Mouse (Mus musculus) ES-E14 (cell line): Measurements from ENCODE around the gene A830018L16Rik. TPM values are rescaled to one million over a fixed set of nuclear protein-coding genes. Genes with fewer than 3 reads are reported as not detected.

Source experiments
- DNase-seq: peaks from one replicate; pipeline ENCODE4 v3.0.0-alpha.2; 2013; ENCODE audit warnings: low read depth, low spot score
- H3K27ac ChIP-seq: 2 replicates; pipeline ENCODE4 v1.5.1; 2012; ENCODE audit warnings: low read depth, mild to moderate bottlenecking, low read length, moderate library complexity, mixed read lengths; ENCODE audit not compliant: poor library complexity, insufficient read depth, severe bottlenecking
- H3K36me3 ChIP-seq: 2 replicates; pipeline ENCODE4 v1.6.1; 2012; ENCODE audit warnings: mild to moderate bottlenecking, low read length, moderate library complexity, mixed read lengths; ENCODE audit not compliant: control insufficient read depth, poor library complexity, insufficient read depth, severe bottlenecking
- H3K4me1 ChIP-seq, 2 experiments: fragments of 150-350 bp in 1 of 2; sonication (generic) in 1 of 2; 2 replicates each; pipeline ENCODE4 v1.6.1; 2012; ENCODE audit warnings: low read length in 2 of 2, mild to moderate bottlenecking in 1 of 2, mixed read lengths in 1 of 2; ENCODE audit not compliant: control insufficient read depth in 2 of 2, insufficient read depth in 2 of 2, poor library complexity in 1 of 2
- H3K4me3 ChIP-seq, 2 experiments: fragments of 150-350 bp in 1 of 2; sonication (generic) in 1 of 2; 2 replicates each; pipeline ENCODE4 v1.5.1; 2012; ENCODE audit warnings: low read length in 2 of 2, low read depth in 1 of 2, mild to moderate bottlenecking in 1 of 2, mixed read lengths in 1 of 2; ENCODE audit not compliant: insufficient read depth in 1 of 2, poor library complexity in 1 of 2, severe bottlenecking in 1 of 2
- H3K9ac ChIP-seq: 2 replicates; pipeline ENCODE4 v1.6.1; 2012; ENCODE audit warnings: low read depth, mild to moderate bottlenecking, low read length, mixed read lengths; ENCODE audit not compliant: poor library complexity, insufficient read depth, severe bottlenecking
- H3K9me3 ChIP-seq: fragments of 150-350 bp; sonication (generic); 2 replicates; pipeline ENCODE4 v1.6.1; 2012; ENCODE audit warnings: low read depth, mild to moderate bottlenecking, low read length; ENCODE audit not compliant: control insufficient read depth, insufficient read depth
- CHD2 ChIP-seq: IDR thresholded peaks from 2 replicates; pipeline ENCODE4 v1.6.1; 2014; ENCODE audit warnings: mild to moderate bottlenecking, low read depth, low read length, inconsistent platforms
- HCFC1 ChIP-seq: IDR thresholded peaks from 2 replicates; pipeline ENCODE4 v1.6.1; 2012; ENCODE audit warnings: low read length, inconsistent platforms, borderline replicate concordance; ENCODE audit not compliant: insufficient read depth
- MAFK ChIP-seq: IDR thresholded peaks from 2 replicates; pipeline ENCODE4 v1.6.1; 2014; ENCODE audit warnings: mild to moderate bottlenecking, low read depth, low read length, inconsistent platforms; ENCODE audit not compliant: insufficient read depth
- ZC3H11A ChIP-seq: IDR thresholded peaks from 2 replicates; pipeline ENCODE4 v1.6.1; 2012; ENCODE audit warnings: low read depth, mild to moderate bottlenecking, inconsistent platforms, low read length, borderline replicate concordance
- ZNF384 ChIP-seq: IDR thresholded peaks from 2 replicates; pipeline ENCODE4 v1.6.1; 2012; ENCODE audit warnings: low read depth, low read length, inconsistent platforms
- in situ Hi-C, 2 experiments: fragments of 600-800 bp; cut with MboI; formaldehyde crosslinking; loops; one replicate each; pipeline ENCODE4 v1.15.1; 2025; ENCODE audit warnings: low sequenced_read_pairs in 2 of 2, inconsistent platforms in 1 of 2; ENCODE audit not compliant: unreplicated experiment in 2 of 2
- total RNA-seq: library from RNA; depleted of rRNA; stranded (reverse); fragments of 300-350 nt; gene quantifications from 2 replicates; pipeline ENCODE4 v1.2.3, GENCODE M21; 2012

A830018L16Rik gene
- total RNA-seq, 1 experiment: 2.1 TPM

GRCm38 (mm10) chr1:11996297-11996878 lies 582.5 kb downstream of the A830018L16Rik start:
- Histone ChIP-seq H3K4me3 (no peak overlapping the region), H3K4me1 (no peaks in the 10 kb centered on the region), H3K9me3 (no peaks in the 10 kb centered on the region), H3K36me3 (no peaks in the 10 kb centered on the region), H3K27ac (no peak overlapping the region), H3K9ac (no peak overlapping the region)
- no peak for DNase-seq
- in situ Hi-C loops: no loop called here
- TF ChIP-seq MAFK (no peak), ZC3H11A (no peak), CHD2 (no peak), ZNF384 (no peak), HCFC1 (no peak)

GRCm38 (mm10) chr1:11997574-11997973 lies 583.7 kb downstream of the A830018L16Rik start:
- in situ Hi-C loops: no loop called here
- no peak overlapping the region for H3K9ac ChIP-seq
- no peak for DNase-seq

GRCm38 (mm10) chr1:12000557-12000956 lies 586.7 kb downstream of the A830018L16Rik start:
- Histone ChIP-seq H3K4me3 (no peak overlapping the region), H3K4me1 (no peaks in the 10 kb centered on the region), H3K9ac (no peak overlapping the region), H3K27ac (no peak overlapping the region), H3K9me3 (no peaks in the 10 kb centered on the region), H3K36me3 (no peaks in the 10 kb centered on the region)
- TF ChIP-seq ZC3H11A (no peak), CHD2 (no peak), ZNF384 (no peak), MAFK (no peak), HCFC1 (no peak)
- in situ Hi-C loops: no loop called here
- no peak for DNase-seq

More at GRCm38 (mm10) chr1:11997574-11997973, 583.7 kb downstream of the A830018L16Rik start:
- Histone ChIP-seq H3K4me1 (no peaks in the 10 kb centered on the region), H3K9me3 (no peaks in the 10 kb centered on the region), H3K36me3 (no peaks in the 10 kb centered on the region), H3K4me3 (no peak overlapping the region), H3K27ac (no peak overlapping the region)
- TF ChIP-seq MAFK: no peak
- TF ChIP-seq ZNF384: no peak

DNA sequence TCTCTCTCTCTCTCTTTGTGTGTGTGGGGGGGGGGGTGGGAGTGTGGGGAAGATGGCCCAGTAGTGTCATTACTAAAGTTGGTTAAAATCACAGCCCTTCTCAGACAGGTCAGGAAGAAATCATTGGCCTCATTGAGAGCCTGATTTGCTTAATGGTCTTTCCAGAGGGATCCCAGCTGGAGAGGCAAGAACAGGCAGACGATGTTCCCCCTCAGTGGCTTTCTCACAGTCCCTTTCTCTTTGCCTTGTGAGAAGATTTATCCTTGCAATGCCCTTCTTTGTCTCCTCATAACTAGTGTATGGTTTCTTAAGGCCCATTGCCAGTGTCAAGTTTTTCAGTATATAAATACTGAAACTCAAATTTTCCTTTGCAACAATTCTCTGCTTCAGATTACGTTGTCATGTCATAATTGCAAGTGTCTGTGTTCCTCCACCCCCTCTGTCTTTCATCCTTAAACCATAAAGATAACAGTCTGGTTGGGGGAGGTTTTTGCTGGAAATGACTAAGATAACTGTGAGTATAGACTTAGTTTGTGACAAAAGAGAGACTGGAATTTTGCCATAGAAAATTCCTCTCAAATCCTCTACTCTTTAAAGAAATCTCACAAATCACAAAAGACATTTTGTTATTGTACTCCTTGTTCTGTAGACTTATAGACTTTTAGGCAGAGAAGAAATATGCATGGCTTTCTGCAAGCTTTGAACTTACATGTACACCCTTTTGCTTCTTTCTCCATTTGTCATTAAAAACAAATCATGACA lies 595.1 kb downstream of the A830018L16Rik start:
- Histone ChIP-seq H3K4me1 (no peaks in the 10 kb centered on the region), H3K9ac (no peak overlapping the region), H3K36me3 (no peaks in the 10 kb centered on the region), H3K9me3 (no peaks in the 10 kb centered on the region), H3K4me3 (no peak overlapping the region), H3K27ac (no peak overlapping the region)
- in situ Hi-C loops: no loop called here
- TF ChIP-seq ZC3H11A: no peak
- TF ChIP-seq HCFC1: no peak
- no peak for TF ChIP-seq ZNF384
- no peak for TF ChIP-seq MAFK
- no peak for TF ChIP-seq CHD2
- no peak for DNase-seq

DNA sequence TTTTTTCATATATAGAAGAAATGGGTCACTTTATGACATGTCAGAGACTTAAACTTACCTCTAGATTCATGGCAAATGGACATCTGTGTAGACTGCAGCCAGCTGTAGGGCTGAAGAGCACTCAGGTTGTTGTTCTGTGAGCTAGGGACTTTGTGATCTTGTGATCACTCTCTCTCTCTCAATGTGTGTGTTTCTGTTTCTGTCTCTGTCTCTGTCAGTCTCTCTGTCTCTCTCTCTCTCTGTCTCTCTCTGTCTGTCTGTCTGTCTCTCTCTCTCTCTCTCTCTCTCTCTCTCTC lies 595.6 kb downstream of the A830018L16Rik start:
- no peak for DNase-seq
- no peak overlapping the region for H3K27ac ChIP-seq
- TF ChIP-seq CHD2 (no peak), ZNF384 (no peak), ZC3H11A (no peak), HCFC1 (no peak), MAFK (no peak)
- no peak overlapping the region for H3K9ac ChIP-seq
- H3K4me3 ChIP-seq: no peak overlapping the region
- no peaks in the 10 kb centered on the region for H3K9me3 ChIP-seq
- H3K36me3 ChIP-seq: no peaks in the 10 kb centered on the region
- H3K4me1 ChIP-seq: no peaks in the 10 kb centered on the region
- in situ Hi-C loops: no loop called here
